Mouse (Mus musculus) cerebellum, adult 2 months (tissue): ENCODE measurements around the gene Clec9a.

ENCODE experiments used
- CTCF ChIP-seq: fragments of 200-500 bp; IDR thresholded peaks from 2 replicates; pipeline ENCODE4 v1.5.1; 2011; ENCODE audit warnings: low read depth, mild to moderate bottlenecking, control low read depth, low read length, moderate library complexity, borderline replicate concordance; ENCODE audit not compliant: insufficient read depth
- POLR2A ChIP-seq: fragments of 200-500 bp; IDR thresholded peaks from 2 replicates; pipeline ENCODE4 v1.6.1; 2011; ENCODE audit warnings: low read length, control low read depth, borderline replicate concordance; ENCODE audit not compliant: insufficient read depth

DNA sequence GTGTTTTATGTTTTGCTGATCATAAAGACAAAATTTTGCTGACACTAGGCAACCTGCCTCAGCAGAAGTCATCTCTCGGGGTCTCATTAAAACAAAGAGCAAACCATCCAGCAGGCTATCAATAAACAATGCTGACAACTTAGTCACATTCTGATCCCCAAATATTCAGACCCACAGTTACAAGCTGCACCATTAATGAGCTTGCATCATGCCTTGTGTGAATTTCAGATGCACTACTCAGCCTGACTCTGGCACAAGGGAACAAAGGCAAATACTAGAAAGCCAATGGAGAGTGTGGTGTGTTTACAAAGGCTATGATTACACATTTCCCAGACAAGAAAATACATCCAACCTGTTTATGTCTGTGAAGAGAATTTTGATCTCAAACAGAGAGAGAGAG is 5.5 kb downstream of the Clec9a start:
- TF ChIP-seq CTCF (no peak), POLR2A (no peak)
